Mouse (Mus musculus) layer of hippocampus, postnatal 36 days (tissue): ENCODE data around the gene Chil1. TPM values are rescaled to one million over a fixed set of nuclear protein-coding genes. Genes with fewer than 3 reads are reported as not detected.

Experiments used
- DNase-seq, 2 experiments: peaks; one replicate each; pipeline ENCODE4 v3.0.0; 2022
- total RNA-seq, 2 experiments: library from RNA; stranded (reverse); gene quantifications; 2 replicates each; pipeline ENCODE4 v1.2.3; 2021

The Chil1 gene
- total RNA-seq, 2 experiments from 2014 or later: 11.3 to 13.8 TPM

GRCm38 (mm10) chr1:134205296-134206018 is 23.5 kb downstream of the Chil1 start:
- DNase-seq: no peak

GRCm38 (mm10) chr1:134206085-134206484 is 24.1 kb downstream of the Chil1 start:
- DNase-seq: no peak

- no peak for DNase-seq
Observed at GRCm38 (mm10) chr1:134210179-134210755, 28.3 kb downstream of the Chil1 start.

GRCm38 (mm10) chr1:134211043-134211442 is 29.1 kb downstream of the Chil1 start:
- no peak for DNase-seq

DNA sequence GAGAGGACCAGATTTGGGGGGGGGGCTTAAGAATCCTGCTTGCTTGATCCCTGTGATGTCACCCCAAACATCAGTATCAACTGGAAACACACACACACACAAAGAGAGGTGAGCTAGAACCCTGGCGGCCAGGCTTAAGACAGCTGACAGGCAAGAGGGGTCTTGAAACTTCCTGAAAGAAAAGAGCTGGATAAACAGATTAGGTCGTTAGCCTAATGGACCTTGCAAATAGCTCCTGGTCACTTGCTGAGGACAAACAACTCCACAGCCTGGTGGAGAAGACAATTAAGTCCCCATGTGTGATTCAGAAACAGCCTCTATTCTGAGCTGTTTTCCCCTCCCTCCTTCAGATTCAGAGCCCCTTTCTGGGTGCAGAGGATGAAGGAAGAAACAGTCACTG is 29.7 kb downstream of the Chil1 start:
- DNase-seq: no peak

DNA sequence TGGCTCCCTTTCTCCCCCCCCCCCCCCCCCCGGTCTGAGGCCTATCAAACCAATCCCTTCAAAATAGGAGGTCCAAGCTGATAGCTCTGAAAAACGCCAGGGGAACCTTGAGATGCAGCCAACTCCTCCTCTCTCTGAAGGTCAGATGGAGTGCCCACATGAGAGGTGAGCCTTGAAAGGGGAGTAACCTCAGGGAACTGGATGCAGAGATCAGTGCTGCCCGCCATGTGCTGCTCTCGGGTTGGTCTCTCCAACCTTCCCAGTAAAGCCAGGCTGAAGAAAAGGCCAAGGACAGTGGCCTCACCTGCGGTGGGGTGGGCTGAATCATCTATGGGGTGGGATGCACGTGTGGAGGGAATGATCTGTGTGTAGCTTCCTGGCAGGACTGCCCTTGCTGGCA is 30.4 kb downstream of the Chil1 start:
- DNase-seq: no peak

DNA sequence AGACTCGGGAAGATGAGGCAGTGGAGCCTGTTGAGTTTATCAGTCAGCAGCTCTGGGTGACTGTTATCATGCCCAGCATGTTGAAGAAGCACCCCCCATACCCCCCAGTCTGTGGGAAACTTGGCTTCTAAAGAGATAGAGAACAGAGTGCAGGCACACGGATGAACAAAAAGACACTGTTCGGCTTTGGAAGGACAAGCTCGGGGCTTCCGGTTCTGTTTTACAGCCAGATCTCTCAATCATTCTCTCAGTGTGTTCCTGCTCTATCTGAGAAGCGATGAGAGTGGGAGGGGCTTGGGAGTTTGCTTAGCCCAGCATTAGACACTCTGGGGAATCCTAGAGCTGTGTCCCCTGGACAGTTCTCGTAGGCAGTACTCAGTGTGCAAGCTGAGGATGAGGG is 31.4 kb downstream of the Chil1 start:
- DNase-seq: no peak

DNA sequence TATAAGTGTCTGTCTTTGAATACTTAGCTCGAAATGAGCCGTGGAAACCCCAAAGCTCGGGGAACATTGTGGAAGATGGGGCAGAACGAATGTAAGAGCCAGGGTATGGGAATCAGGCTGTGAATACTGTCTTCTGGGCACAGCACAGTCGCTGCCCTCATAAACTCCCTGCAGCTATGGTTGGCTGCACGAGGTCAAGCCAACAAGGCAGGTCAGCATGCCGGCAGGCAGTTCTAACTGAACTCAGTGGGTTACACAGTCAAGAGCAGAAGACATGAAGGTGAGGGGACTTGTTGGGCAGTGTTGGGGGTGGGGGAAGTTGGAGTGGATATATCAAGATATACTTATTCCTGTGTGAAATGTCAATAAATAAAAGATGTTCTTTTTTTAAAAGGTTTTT is 33.1 kb downstream of the Chil1 start:
- no peak for DNase-seq

- no peak for DNase-seq
Observed at GRCm38 (mm10) chr1:134215751-134216628, 34.0 kb downstream of the Chil1 start.

GRCm38 (mm10) chr1:134216629-134216971 is 34.6 kb downstream of the Chil1 start:
- no peak for DNase-seq

DNA sequence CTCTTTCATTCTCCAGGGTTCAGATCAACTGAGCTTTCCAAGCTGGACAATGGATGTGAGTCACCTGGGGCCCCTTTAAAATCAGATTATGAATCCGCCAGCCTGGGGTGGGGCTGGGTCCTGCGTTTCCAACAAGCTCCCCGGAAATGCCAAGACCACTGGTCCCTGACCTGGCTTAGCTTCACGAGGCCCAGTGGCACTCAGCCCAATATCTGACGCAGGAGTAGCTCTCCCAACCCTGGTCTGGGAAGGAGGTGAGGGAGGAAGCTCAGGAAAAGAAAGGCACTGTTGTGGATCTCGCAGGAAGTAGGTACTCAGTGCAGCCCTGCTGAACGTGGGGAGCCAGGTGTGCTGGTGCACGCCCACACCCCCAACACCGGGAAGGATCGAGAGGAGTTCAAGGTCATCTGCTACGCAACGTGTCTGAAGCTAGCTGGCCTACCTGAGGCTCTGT is 35.1 kb downstream of the Chil1 start:
- DNase-seq: no peak

- no peak for DNase-seq
Observed at GRCm38 (mm10) chr1:134217942-134218341, 36.0 kb downstream of the Chil1 start.

GRCm38 (mm10) chr1:134219608-134220007 is 37.6 kb downstream of the Chil1 start:
- DNase-seq: no peak

DNA sequence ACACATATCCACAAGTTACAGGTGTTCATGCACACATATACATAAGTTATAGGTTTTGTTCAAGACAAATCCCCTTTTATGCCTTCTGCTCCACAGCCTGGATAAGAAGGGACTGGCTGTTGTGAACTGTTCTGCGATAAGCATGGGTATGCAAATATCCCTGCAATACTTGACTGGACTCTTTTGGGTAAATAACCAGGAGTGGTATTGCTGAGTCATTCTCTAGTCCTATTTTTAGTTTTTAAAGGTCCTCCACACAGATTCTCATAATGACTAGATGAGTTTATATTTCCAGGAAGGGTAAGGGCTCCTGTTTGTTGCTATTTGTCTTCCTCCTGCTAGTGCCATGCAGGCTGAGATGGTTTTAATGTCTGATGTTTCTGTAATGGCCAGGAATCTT is 39.2 kb downstream of the Chil1 start:
- DNase-seq: no peak

- DNase-seq: no peak
Observed at GRCm38 (mm10) chr1:134222122-134223055, 40.4 kb downstream of the Chil1 start.

GRCm38 (mm10) chr1:134224649-134225227 is 42.8 kb downstream of the Chil1 start:
- DNase-seq: no peak

DNA sequence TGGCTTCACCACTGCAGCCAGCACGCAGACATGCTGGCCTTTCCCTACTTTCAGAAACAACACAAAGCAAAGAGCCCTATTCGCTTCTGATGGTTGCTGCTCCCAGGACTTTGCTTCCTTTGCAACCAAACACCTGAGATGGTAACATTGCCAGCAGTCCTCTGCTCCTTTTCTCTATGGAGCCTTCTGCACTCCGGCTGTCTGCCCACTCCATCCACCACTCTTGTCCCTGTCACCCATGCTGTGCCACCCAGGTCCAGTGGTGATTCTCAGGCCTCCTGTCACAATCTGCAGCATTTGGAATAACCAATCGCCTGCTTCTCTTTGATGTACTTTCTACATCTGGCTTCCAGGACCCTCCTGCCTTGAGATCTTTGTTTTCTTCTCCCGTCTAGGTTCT is 43.4 kb downstream of the Chil1 start:
- no peak for DNase-seq

GRCm38 (mm10) chr1:134226739-134227138 is 44.8 kb downstream of the Chil1 start:
- no peak for DNase-seq

GRCm38 (mm10) chr1:134229806-134230575 is 48.0 kb downstream of the Chil1 start:
- DNase-seq: no peak

- DNase-seq: no peak
Observed at GRCm38 (mm10) chr1:134230638-134231228, 48.8 kb downstream of the Chil1 start.

- no peak for DNase-seq
Observed at GRCm38 (mm10) chr1:134231270-134231669, 49.3 kb downstream of the Chil1 start.
